Mouse (Mus musculus): ENCODE results near the gene Vps35l.

The Vps35l gene

DNA sequence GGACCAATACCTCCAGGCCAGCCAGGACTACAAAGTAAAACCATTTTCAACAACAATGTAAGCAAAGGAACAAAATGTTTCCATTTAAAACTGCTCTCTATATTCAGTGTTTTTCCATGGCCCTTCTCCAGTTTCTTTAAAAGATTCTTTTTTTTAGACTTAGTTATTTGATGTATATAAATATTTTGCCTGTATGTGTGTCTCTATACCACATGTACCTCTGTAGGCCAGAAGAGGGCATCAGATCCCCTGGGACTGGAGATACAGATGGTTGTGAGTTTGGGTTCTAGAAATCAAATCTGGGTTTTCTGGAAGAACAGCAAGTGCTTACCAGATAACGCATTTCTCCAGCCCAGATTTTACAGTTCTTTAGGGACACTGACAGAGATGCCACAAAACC is 1.3 kb upstream of the Vps35l start:
- no peak for DNase-seq

- DNase-seq: peak; percentile 99
Observed at GRCm38 (mm10) chr7:118740532-118741338, 709 bp downstream of the Vps35l start.

- no peak for DNase-seq
Observed at GRCm38 (mm10) chr7:118742278-118742677, 2.3 kb downstream of the Vps35l start.

- no peak for DNase-seq
Observed at GRCm38 (mm10) chr7:118744766-118745165, 4.7 kb downstream of the Vps35l start.

DNA sequence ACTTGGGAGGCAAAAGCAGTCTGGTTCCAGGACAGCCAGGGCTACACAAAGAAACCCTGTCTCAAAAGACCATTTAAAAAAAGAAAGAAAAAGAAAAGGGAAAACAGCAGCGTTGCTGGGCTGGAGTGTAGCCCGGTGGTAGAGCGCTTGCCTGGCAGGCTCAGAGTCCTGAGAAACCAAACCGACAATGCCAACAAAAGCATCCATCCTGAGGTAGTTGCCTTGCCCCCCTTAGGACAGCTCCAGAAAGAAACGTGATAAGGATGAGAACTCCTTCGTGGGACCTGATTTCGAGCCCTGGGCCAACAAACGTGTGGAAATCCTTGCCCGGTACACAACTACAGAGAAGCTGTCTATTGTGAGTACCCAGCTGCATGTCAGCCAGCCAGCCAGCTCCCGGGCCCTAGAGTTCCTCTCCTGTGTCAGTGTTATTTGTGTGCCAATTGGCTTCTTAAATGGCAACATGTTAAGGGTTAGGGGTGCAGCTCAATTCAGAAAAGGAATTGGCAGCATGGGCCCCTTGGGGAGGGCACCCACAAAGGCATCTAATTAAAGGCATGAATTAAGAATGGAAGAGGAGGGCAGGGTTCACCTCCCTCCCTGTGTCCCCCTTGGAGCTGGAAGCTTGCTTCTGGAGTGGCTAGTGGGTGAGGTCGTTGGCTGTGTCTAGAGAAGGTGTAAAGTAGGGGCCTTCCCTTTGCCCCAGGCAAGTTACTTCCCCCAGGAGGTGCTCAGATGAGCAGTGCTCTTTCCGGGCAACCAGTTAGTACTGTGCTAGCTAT is 8.1 kb downstream of the Vps35l start:
- DNase-seq: no peak

DNA sequence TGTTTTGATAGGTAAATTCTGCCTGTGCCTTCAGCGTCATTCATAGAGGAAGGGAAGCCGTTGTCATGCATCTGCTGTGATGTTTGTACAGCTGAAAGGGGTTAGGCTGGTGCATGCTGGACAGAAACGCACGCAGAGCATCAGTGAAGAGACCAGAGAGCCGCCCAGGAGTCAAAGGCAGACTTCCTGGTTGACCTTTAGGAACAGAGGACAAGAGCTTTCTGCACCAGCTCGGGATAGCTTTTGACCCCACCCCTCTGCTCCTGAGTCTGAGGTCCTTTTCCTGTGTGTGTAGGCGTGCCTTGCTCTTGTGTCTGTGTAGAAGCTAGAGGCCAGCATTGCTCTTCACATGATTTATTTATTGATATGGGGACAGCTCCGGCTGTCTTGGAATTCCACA is 9.7 kb downstream of the Vps35l start:
- no peak for DNase-seq

DNA sequence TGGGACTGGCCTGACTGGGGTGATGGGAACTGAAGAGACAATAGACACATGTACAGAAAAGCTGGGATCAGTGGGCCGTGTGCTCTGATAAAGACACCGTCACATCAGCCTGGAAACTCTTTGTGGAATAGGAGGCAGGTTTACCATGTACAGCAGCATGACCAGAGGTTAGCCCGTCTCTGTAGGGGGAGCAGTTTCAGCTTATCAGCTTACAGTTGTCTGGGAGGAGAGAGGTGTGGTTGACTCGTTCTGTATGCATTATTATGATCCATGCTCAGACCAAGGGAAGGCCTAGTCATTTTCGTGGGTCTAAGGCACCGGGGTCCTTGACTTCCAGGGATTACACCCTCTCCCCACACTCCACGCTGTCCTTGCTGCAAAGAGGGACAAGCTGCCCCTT is 11.6 kb downstream of the Vps35l start:
- no peak for DNase-seq

GRCm38 (mm10) chr7:118755756-118756155 is 15.7 kb downstream of the Vps35l start:
- no peak for DNase-seq

- DNase-seq: no peak
Observed at GRCm38 (mm10) chr7:118756490-118757265, 16.7 kb downstream of the Vps35l start.

- DNase-seq: no peak
Observed at GRCm38 (mm10) chr7:118758369-118758768, 18.3 kb downstream of the Vps35l start.

GRCm38 (mm10) chr7:118759372-118759771 is 19.3 kb downstream of the Vps35l start:
- no peak for DNase-seq

- peak; percentile 93 for DNase-seq
Observed at GRCm38 (mm10) chr7:118763939-118764338, 23.9 kb downstream of the Vps35l start.

DNA sequence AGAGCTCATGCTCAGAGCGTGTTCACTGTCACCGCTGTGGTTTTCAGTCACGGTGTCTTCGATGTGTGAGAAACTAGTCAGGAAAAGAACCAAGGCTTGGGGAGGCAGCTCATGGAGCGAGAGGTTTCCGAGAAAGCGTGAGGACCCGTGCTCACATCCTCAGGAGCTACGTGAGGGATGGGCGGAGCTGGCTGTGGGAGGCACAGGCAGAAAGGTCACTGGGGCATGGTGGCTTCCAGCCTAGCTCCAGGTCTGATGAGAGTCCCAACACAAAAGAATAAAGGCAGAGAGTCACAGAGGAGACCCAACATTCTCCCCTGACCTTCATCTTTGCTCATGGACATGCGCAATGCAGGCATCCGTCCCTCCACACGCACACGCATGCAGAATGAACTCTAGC is 24.7 kb downstream of the Vps35l start:
- no peak for DNase-seq

DNA sequence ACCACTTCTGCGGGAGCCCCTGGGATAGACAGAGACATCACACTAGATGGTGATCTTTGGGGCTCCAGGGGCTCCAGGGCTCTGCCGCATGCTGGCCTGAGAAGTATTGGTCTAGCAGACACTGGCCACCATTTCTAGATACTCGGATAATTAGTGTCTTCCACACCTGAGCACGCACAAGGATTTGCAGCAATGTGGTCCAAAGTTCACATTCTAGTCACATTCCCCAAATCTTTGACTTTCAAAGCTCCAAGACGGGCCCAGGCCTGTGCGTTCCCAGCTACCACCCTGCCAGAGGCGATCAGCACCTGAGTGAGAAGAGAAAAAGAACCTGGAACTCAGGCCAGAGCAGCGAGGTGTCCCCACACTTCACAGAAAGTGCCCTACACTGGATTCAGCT is 25.6 kb downstream of the Vps35l start:
- no peak for DNase-seq

GRCm38 (mm10) chr7:118766119-118766833 is 26.2 kb downstream of the Vps35l start:
- DNase-seq: peak; percentile 91

DNA sequence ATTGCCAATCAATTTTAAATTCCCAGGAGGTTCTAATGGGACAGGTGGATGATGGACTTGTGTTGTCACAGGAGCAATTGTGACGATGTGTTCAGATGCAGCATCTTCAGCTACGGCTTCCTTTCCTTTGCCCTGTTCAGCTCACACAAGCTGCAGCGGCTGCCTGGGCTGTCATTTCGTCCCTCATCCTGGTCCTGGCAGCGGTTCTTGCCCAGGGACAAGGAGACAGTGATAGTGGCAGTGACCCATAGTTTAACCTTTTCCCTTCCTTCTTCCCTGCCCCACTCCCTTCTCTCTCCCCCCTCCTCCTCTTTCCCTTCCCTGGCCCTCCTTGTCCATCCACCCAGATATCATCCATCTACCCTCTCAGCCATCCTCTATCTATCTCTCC is 26.8 kb downstream of the Vps35l start:
- no peak for DNase-seq

DNA sequence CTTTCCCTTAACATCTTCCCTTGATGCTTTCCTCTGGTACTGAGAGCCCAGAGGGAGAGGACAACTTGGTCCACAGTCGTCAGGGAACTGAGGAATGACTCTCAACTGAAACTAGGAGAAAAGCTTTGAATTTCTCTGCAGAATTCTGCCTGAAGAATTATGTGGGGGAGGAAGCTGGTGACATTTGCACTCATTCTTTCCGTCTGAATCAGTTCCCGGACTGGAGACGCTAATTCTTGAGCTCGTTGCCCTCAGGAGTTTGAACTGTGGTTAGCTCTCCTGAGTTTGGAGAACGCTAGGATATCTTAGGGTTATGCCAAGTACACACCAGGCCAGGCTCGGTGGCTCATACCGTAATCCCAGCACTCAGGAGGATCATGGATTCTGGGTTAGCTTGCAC is 29.2 kb downstream of the Vps35l start:
- DNase-seq: no peak

DNA sequence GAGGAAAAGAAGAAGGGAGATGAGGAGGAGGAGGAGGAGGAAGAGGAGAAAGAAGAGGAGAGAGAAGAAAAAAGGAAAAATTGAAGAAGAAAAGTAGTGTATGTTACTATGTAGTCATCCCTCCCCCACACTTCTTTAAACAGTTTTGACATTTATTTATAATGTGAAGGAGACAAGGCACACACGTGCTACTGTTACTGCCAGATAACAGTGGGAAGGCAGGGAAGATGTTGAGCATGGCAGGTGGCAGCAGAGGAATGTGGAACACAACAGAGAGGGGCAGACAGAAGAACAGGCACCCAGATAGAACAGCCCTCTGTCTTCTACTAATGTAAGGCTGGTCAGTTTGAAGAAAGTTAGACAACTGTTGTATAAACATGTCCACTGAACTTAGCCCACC is 29.6 kb downstream of the Vps35l start:
- DNase-seq: no peak

DNA sequence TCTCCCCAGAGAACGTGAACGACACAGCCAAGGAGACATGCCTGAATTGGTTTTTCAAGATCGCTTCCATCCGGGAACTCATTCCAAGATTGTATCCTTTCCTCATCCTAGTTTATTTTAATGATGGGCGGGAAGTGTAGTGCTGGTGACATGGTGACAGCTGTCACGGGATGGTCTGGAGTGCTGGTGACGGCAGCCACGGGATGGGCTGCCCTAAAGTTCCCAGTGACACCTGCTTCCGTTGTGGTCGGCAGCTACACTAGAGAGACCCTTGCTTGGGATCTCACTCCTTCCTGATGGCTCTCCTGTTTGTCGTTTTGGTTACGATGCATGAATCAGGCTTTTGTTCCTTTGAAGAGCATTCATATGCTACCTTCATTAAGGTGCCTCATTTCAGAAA is 33.0 kb downstream of the Vps35l start:
- no peak for DNase-seq

DNA sequence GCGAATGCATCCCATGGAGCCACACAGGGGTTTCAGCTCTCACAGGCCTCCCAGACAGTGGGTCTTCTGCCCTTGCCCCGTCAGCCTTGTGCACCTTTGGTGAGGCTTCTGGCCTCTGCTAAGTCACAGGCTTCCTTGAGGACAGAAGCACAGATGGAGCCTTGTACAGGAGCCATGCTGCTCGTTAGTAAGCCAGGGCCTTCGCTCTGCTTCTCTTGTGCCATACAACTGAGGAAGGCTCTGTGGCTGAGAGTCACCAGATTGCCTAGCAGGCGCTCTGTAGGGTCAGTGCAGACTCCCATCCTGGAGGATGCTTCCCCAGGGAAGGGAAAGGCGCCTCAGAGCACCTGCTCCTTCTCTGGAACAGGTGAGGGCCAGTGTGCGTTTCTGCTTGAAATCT is 36.0 kb downstream of the Vps35l start:
- no peak for DNase-seq

GRCm38 (mm10) chr7:118776491-118776890 is 36.5 kb downstream of the Vps35l start:
- peak; percentile 92 for DNase-seq

DNA sequence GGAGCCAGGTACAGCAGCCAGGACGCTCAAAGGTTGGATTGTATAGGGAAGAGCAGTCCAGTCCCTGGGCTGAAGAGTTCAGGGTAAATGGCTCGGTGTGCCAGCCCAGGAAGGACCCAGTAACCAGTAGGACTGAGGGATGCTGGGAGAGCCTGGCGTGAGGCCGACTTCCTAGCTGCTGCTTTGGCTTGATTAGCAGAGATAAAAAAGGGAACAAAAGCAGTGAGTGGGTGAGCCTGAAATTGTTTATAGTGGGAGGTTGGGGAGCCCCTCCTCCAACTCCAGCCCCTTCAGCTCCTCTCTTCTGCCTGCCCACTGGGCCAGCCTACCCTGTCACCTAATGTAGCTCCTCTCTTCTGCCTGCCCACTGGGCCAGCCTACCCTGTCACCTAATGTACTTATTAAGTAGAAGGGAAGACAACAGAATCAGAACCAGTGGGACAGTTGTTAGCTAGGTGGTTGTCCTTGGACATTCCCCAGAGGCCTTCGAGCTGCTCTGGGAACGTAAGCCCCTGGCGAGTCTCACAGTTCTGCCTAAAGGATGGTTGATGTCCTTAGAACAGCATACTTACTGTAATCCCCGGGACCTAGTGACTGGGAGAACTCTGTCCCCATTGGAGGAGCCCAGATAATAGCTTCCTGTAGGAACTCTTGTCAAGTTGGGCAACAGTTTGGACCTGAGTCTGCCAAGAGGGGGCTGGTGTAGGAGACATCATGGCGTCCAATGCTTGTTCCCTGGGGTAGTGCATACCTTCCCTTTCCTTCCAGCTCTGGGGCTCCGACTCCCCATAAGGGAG is 37.8 kb downstream of the Vps35l start:
- peak; percentile 96 for DNase-seq
